Mouse (Mus musculus) ES-E14 (cell line): ENCODE measurements around the gene Sesn3. TPM values are rescaled to one million over a fixed set of nuclear protein-coding genes. Genes with fewer than 3 reads are reported as not detected.
A peak's percentile ranks its signal among the peaks of the same experiment; 100 is the strongest.

Source experiments
- DNase-seq: peaks from one replicate; pipeline ENCODE4 v3.0.0-alpha.2; 2013; ENCODE audit warnings: low read depth, low spot score
- H3K27ac ChIP-seq: 2 replicates; pipeline ENCODE4 v1.5.1; 2012; ENCODE audit warnings: low read depth, mild to moderate bottlenecking, low read length, moderate library complexity, mixed read lengths; ENCODE audit not compliant: poor library complexity, insufficient read depth, severe bottlenecking
- H3K36me3 ChIP-seq: 2 replicates; pipeline ENCODE4 v1.6.1; 2012; ENCODE audit warnings: mild to moderate bottlenecking, low read length, moderate library complexity, mixed read lengths; ENCODE audit not compliant: control insufficient read depth, poor library complexity, insufficient read depth, severe bottlenecking
- H3K4me1 ChIP-seq, 2 experiments: fragments of 150-350 bp in 1 of 2; sonication (generic) in 1 of 2; 2 replicates each; pipeline ENCODE4 v1.6.1; 2012; ENCODE audit warnings: low read length in 2 of 2, mild to moderate bottlenecking in 1 of 2, mixed read lengths in 1 of 2; ENCODE audit not compliant: control insufficient read depth in 2 of 2, insufficient read depth in 2 of 2, poor library complexity in 1 of 2
- H3K4me3 ChIP-seq, 2 experiments: fragments of 150-350 bp in 1 of 2; sonication (generic) in 1 of 2; 2 replicates each; pipeline ENCODE4 v1.5.1; 2012; ENCODE audit warnings: low read length in 2 of 2, low read depth in 1 of 2, mild to moderate bottlenecking in 1 of 2, mixed read lengths in 1 of 2; ENCODE audit not compliant: insufficient read depth in 1 of 2, poor library complexity in 1 of 2, severe bottlenecking in 1 of 2
- H3K9ac ChIP-seq: 2 replicates; pipeline ENCODE4 v1.6.1; 2012; ENCODE audit warnings: low read depth, mild to moderate bottlenecking, low read length, mixed read lengths; ENCODE audit not compliant: poor library complexity, insufficient read depth, severe bottlenecking
- H3K9me3 ChIP-seq: fragments of 150-350 bp; sonication (generic); 2 replicates; pipeline ENCODE4 v1.6.1; 2012; ENCODE audit warnings: low read depth, mild to moderate bottlenecking, low read length; ENCODE audit not compliant: control insufficient read depth, insufficient read depth
- CHD2 ChIP-seq: IDR thresholded peaks from 2 replicates; pipeline ENCODE4 v1.6.1; 2014; ENCODE audit warnings: mild to moderate bottlenecking, low read depth, low read length, inconsistent platforms
- HCFC1 ChIP-seq: IDR thresholded peaks from 2 replicates; pipeline ENCODE4 v1.6.1; 2012; ENCODE audit warnings: low read length, inconsistent platforms, borderline replicate concordance; ENCODE audit not compliant: insufficient read depth
- MAFK ChIP-seq: IDR thresholded peaks from 2 replicates; pipeline ENCODE4 v1.6.1; 2014; ENCODE audit warnings: mild to moderate bottlenecking, low read depth, low read length, inconsistent platforms; ENCODE audit not compliant: insufficient read depth
- ZC3H11A ChIP-seq: IDR thresholded peaks from 2 replicates; pipeline ENCODE4 v1.6.1; 2012; ENCODE audit warnings: low read depth, mild to moderate bottlenecking, inconsistent platforms, low read length, borderline replicate concordance
- ZNF384 ChIP-seq: IDR thresholded peaks from 2 replicates; pipeline ENCODE4 v1.6.1; 2012; ENCODE audit warnings: low read depth, low read length, inconsistent platforms
- in situ Hi-C, 2 experiments: fragments of 600-800 bp; cut with MboI; formaldehyde crosslinking; loops; one replicate each; pipeline ENCODE4 v1.15.1; 2025; ENCODE audit warnings: low sequenced_read_pairs in 2 of 2, inconsistent platforms in 1 of 2; ENCODE audit not compliant: unreplicated experiment in 2 of 2
- total RNA-seq: library from RNA; depleted of rRNA; stranded (reverse); fragments of 300-350 nt; gene quantifications from 2 replicates; pipeline ENCODE4 v1.2.3, GENCODE M21; 2012

Gene Sesn3
- total RNA-seq, 1 experiment: 7.1 TPM

- no peak for TF ChIP-seq ZNF384
- no peak for TF ChIP-seq MAFK
- TF ChIP-seq CHD2: no peak
- no peak for TF ChIP-seq HCFC1
- TF ChIP-seq ZC3H11A: no peak
- Histone ChIP-seq H3K9me3 (no peaks in the 10 kb centered on the region), H3K27ac (no peak overlapping the region), H3K4me3 (no peak overlapping the region), H3K9ac (no peak overlapping the region), H3K36me3 (peaks cover 2% of the 10 kb centered on the region; the same call in 1 of the 2 replicates), H3K4me1 (no peaks in the 10 kb centered on the region)
- in situ Hi-C loops: no loop called here
- no peak for DNase-seq
These were observed 39.6 kb downstream of the Sesn3 start for GRCm38 (mm10) chr9:14314477-14314876.

GRCm38 (mm10) chr9:14316618-14317017 lies 41.8 kb downstream of the Sesn3 start:
- Histone ChIP-seq H3K36me3 (peaks cover 2% of the 10 kb centered on the region; the same call in 1 of the 2 replicates), H3K9me3 (no peaks in the 10 kb centered on the region), H3K4me3 (no peak overlapping the region), H3K27ac (no peak overlapping the region), H3K4me1 (no peaks in the 10 kb centered on the region), H3K9ac (no peak overlapping the region)
- no peak for DNase-seq
- TF ChIP-seq MAFK: peak; percentile 97
- TF ChIP-seq HCFC1: no peak
- in situ Hi-C loops: no loop called here

- Histone ChIP-seq H3K27ac (no peak overlapping the region), H3K4me1 (no peaks in the 10 kb centered on the region), H3K36me3 (no peaks in the 10 kb centered on the region), H3K9me3 (no peaks in the 10 kb centered on the region), H3K4me3 (no peak overlapping the region), H3K9ac (no peak overlapping the region)
- no peak for DNase-seq
- TF ChIP-seq HCFC1: no peak
- TF ChIP-seq ZNF384: no peak
- TF ChIP-seq MAFK: no peak
- in situ Hi-C loops: no loop called here
These were observed 61.0 kb downstream of the Sesn3 start for GRCm38 (mm10) chr9:14335829-14336228.

- in situ Hi-C loops: no loop called here
- no peaks in the 10 kb centered on the region for H3K4me1 ChIP-seq
- H3K9me3 ChIP-seq: no peaks in the 10 kb centered on the region
- no peak overlapping the region for H3K4me3 ChIP-seq
- H3K9ac ChIP-seq: no peak overlapping the region
- H3K27ac ChIP-seq: no peak overlapping the region
- DNase-seq: no peak
- no peaks in the 10 kb centered on the region for H3K36me3 ChIP-seq
- TF ChIP-seq CHD2 (no peak), MAFK (no peak), ZC3H11A (no peak), HCFC1 (no peak), ZNF384 (no peak)
These were observed 62.0 kb downstream of the Sesn3 start for GRCm38 (mm10) chr9:14336901-14337300.

- no peak overlapping the region for H3K9ac ChIP-seq
- H3K9me3 ChIP-seq: no peaks in the 10 kb centered on the region
- in situ Hi-C loops: no loop called here
- DNase-seq: no peak
- no peak overlapping the region for H3K27ac ChIP-seq
- no peak overlapping the region for H3K4me3 ChIP-seq
- H3K4me1 ChIP-seq: no peaks in the 10 kb centered on the region
- no peaks in the 10 kb centered on the region for H3K36me3 ChIP-seq
- no peak for TF ChIP-seq HCFC1
These were observed 63.8 kb downstream of the Sesn3 start for GRCm38 (mm10) chr9:14338701-14339100.
